Mouse (Mus musculus) hematopoietic stem cell, adult 5-6 weeks (primary cell): ENCODE measurements around the gene Kitl. TPM values are rescaled to one million over a fixed set of nuclear protein-coding genes. Genes with fewer than 3 reads are reported as not detected.

Source experiments
- ATAC-seq, 2 experiments: fragments of 125-278 bp in 1 of 2; replicated peaks in 1 of 2; 2 replicates each; pipeline ENCODE4 v1.8.0; 2016 to 2017; ENCODE audit warnings: inconsistent platforms in 2 of 2, mild to moderate bottlenecking in 2 of 2, moderate number of reproducible peaks in 2 of 2, low read depth in 1 of 2, moderate TSS enrichment in 1 of 2; ENCODE audit not compliant: low FRiP score in 2 of 2, poor library complexity in 2 of 2, severe bottlenecking in 2 of 2, insufficient read depth in 1 of 2, low TSS enrichment in 1 of 2
- total RNA-seq: library from RNA; stranded (forward); fragments of 172-1452, 232-1000 nt; gene quantifications from 2 replicates; pipeline ENCODE4 v1.2.3, GENCODE M21; 2017

The Kitl gene
- total RNA-seq = 0.30 TPM in 1 of 2 replicates, not detected in the other

DNA sequence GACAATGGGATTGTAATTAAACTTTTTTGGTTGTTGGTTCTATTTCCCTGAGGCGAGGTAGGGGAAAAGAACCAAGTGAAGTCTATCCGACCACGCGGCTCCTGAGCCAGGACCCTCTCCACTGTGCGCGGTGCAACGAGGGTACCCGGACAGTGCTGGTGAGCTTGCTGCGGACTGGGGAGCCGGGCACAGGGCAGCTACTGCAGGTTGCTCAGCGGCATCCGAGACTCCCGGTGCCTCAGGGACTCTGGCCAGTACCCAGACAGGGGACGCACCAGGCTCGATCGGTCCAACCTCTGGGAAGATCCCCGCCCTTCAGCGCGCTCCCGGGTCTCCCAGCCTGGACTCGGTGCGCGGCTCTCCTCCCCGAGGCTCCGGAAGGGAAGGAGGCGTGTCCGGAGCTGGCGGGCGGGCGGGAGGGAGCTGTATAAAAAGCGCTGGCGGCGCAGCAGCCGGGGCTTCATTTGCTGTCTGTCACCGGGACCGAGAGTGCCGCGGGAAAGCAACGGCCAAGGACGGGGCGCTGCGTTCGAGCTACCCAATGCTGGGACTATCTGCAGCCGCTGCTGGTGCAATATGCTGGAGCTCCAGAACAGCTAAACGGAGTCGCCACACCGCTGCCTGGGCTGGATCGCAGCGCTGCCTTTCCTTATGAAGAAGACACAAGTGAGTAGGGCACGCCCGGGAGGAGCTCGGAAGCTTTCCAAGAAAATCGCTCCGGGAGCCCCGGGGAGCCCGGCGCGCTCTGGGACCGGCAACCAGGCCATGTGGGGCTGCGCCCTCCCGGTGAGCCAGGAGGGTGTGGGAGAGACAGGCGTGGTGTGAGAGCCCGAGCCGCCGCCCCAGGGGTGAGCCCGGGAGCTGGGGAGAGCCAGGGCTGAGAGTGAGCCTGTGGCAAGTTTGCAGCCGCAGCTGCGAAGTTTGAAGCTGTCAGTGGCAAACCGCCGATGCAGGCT is at the start of gene Kitl:
Gene Kitl, plus strand, starts transcription at position 261 of the 956 bp plus-strand sequence.
- ATAC-seq = peak; percentile 70 to 75

DNA sequence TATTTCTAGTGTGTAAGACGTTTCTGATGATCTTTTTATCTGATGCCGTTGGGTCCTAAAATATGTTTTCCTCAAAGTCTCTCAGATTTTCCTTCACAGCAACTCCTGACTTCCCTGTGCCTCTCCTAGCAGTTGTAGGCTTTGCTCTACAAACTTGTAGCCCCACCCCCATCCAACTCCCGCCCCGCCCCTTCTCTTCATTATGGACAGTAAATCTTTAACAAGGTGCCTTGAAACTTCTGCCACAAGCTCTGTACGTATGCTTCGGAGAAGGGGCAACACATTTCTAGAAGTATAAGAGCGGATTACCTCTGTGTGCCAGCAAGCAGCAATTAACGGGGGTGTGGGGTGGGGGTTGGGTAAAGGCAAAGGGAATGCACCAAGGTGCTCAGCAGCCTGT is 42.6 kb upstream of the Kitl start:
- no peak for ATAC-seq

DNA sequence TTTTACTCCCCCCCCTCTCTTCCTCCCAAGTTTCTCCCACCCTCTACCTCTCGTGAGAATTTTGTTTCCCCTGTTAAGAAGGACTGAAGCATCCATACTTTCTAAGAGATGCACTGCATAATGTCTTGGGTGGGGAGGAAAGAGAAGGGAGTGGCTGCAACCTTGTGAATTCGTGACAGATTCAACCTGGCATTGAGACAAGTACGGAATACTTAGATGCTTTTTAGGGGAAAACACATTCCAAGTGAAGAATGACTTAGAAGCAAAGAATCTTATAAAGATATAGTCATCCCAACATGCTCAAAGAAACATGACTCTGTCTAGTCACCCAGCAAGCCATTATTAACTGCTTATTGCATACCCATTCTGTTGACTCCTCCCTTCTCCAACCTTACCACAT is 35.3 kb upstream of the Kitl start:
- no peak for ATAC-seq

DNA sequence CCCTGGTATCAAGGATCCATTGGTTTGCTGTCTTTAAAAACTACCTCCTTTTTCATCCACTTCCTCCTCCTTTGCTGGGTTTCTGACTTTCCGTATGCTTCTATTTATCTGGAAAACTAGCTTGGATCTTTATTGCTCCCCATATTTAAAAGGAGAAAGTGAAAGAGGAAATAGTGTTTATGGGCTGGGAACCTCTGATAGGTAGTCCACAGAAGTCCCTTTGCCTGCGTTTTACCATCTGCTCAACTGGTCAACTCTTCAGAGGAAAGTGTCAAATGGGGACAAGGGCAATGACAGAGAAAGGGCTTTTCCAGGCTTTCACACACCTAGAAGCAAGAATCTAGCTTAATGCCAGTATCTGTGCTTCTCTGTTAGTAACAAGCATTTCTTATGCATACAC is 34.5 kb upstream of the Kitl start:
- ATAC-seq = peak in 1 of 2 experiments; percentile 17; a peak in 1 of 4 replicates

DNA sequence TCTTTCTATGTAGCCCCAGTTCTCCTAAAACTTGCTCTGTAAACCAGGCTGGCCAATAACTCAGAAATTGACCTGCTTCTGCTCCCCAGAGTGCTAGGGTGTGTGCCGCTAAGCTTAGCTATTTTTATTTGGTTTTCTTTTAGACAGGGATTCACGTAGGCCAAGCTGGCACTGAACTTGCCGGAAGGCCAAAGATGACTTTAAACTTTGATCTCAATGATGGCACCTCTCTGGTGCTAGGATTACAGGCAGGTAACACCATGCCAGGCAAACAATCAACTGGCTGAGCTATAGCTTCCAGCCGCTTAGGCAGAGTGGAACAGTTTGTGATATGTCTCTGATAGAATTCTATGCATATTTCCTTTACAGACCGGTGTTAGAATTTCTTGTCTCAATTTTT is 33.5 kb upstream of the Kitl start:
- no peak for ATAC-seq

DNA sequence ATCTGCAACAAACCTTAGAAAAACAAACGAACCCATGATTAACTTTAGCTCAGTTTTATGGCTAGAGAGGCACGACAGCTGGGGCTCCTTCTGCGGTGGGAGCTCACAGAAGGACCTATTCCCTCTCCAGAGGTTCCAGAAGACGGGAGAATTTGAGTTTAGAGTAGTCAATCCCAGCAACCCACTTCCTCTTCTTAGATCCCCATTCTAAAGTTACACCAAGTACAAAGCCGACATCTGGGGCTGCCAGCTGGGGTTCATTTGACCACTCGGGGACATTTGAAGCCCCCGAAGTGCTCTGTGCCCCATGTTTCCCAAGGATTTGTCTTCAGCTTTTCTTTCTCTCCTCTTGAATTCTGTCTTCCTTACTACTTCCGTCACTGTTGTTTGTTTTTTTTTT is 28.7 kb upstream of the Kitl start:
- peak; percentile 58 to 70; a peak in 3 of 4 replicates for ATAC-seq

DNA sequence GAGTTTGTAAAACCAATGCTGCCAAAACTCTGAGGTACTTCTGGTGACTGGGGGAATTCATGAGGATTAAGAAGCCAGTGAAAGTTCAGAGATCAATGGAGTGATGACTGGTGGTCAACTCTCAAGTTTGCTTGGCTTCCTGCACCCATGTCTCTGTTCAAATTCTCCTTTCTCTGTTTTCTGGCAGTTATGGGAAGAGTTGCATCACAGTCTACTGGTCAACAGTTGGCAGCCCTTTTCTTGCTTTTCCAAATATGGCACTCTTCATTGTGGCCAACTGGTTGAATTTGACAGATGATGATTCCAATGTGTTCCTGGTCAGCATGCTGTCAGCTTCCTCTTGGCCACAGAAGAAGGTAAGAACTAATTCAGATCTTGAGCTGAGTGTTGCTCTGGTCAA is 25.7 kb upstream of the Kitl start:
- ATAC-seq = no peak

DNA sequence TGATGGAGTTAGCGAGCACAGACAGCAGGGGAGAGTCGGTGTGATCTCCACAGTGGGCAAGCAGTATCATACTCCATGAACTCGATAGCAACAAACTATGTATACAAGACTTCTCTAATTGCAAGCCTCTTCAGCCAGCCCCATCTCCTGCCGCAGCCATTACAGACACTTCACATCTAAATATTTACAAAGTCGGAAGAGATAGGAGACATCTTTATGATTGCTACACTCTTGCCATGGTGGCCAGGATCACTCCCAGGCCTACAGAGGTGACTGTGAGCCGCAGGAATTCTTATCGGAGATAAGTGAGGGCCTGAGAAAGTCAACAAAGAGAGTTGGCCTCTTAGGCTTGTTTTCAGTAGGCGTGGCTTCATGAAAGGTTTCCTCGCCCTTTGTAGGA is 23.3 kb upstream of the Kitl start:
- no peak for ATAC-seq

DNA sequence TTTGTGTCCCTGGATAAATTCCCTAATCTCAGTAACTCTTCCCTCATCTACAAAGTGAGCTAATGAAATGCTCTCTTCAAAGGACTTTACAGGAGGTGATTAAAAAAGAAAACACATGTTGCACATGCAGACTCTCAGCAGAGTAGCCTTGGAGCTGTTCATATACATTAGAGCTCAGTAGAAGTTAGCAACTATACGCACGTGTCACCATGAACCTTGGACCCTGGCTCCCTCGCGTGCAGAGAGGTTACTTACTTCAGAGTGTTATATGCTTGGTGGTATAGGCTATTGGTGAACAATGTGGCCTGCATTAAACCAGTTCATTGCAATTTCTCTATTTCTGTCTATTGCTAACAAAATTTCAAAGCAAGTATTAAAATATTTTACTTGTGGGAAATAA is 14.0 kb upstream of the Kitl start:
- no peak for ATAC-seq

DNA sequence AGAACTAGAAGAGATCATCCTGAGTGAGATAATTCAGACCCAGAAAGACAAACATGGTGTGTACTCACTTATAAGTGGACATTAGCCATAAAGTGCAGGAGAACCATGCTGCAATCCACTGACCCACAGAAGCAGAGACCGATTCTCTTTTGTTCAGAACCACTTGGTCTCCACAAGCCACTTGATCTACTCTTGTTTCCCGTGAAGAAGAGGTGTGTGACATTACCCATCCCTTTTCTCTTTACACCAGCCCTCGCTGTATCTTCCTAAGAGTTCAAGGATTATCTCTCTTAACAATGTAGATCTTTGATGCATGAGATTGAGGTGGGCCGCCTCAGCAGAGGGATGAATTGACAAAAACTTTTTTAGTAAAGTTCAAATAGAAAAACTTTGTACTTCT is 11.6 kb upstream of the Kitl start:
- no peak for ATAC-seq

DNA sequence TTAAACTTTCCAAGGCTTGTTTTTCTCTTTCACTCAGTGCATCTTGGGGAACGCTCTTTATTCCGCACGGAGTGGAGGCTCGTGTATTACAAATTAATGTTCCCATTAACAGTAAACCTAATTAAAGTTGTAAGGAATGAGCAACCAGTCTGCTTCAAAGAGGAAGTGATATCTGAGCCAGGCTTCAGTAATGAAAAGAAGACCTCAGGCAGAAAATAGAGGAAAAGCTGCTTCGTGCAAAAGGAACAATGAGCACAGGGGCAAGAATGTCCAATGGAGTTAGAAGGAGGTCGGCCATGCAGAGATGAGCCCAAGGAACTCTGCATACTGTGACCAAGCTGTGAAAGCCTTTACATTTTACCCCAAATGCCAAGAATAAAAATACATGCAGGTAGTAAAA is 5.7 kb upstream of the Kitl start:
- ATAC-seq = no peak

DNA sequence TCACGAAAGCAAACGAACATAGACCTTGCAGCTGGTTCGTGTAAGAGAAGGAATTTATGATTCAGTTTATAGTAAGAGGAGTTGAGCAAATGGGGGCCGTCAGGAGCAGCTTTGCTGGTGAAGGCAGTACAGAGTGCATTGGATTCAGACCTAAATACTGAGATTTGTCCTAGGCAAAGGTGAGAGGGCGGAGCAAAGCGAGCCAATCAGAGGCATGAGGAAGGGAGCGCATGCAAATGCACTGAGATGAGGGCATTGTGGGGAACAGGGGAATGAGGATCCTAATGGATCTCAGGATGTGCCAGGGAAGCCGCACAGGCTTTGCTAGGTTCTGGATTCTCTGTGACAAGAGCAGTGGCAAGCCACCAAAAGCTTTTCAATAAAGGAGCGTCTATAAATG is 5.1 kb upstream of the Kitl start:
- ATAC-seq = no peak

DNA sequence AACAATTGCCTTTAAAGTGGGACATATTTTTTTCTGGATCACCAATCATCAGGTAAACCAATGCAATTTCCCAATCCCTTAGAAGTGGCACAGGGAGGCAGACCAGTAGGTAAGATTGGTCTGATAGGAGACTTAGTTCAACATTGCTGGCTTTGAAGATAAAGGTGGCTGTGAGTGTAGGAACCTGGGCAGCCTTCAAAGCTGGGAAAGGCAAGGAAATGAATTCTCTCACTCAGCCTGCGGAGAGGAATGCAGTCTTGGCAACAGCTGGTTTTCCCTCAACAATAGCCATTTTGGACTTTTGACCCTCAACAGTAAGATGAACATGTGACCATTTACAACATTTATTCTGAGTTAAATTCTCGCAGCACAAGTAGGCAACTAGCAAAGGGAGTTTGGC is 1.3 kb upstream of the Kitl start:
- no peak for ATAC-seq

DNA sequence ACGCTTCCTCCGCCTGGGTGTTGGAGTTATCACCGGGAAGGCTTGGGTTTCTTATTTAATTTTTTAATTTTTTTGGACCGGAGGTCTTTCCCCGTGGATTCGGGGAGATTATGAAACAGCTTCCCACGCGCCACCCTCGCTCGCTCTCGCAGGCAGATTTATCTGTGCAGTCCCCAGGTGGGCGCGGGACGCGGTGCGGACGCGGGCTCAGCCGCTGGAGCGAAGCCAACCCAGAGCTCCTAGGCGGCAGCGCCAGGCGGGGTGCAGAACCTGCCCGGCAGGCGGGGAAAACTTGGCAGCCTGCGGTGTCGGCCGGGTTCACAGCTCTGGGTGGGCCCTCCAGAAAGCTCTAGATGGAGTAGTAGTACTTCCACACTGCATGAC is 888 bp downstream of the Kitl start:
- ATAC-seq = peak; percentile 26 to 53; a peak in 2 of 4 replicates

DNA sequence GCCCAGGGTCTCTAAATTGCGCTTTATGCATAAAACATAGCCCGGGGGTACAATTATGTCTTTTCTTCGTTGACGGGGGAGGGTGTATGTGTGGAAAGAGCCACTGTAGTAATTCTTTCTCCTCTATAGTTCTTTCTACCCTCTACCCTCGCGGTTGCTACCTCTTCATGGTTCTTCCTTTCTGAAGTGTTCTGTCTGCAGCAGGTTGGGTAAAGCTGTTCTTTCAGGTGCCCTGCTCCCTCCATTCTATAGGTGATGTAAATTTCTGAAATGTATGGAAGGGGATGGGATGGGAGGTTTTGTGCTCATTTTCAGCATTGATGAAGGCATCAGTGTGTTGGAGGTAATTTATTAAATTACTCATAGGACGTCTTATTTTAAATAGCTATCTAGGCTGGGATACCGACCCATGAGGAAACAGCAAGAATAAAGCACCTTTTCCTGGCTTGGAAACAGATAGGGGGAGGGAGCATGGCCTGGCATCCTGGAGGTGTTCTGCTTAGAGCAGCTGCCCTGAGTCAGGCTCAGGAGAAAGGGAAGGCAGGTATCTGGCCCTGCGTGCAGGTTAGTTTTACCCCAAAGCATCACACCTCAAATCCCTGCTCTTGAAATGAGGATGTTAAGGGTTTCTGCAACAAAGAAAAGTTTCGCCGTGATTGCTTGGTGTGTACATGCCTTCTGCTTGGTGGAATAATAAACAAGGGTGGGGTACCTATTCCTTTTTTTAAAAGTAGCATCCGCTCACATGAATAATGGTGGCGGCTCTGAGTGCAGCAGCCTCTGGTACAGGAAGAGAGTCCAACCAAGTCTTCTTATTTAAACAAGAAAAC is 1.7 kb downstream of the Kitl start:
- ATAC-seq = no peak

DNA sequence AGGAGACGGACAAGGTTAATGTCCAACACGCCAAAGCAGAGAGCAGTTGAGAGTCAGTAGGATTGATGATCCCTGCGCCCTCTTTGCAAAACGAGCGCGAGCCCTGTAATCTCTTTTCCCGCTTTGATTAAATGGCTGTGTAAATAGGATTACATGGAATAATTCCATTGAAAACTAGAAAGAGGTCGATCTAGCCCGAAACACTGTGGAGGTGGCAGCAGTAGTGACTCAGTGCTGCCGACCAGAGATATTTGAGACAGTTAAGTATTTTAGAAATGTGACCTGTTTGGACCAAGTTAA is 2.3 kb downstream of the Kitl start:
- ATAC-seq = no peak

DNA sequence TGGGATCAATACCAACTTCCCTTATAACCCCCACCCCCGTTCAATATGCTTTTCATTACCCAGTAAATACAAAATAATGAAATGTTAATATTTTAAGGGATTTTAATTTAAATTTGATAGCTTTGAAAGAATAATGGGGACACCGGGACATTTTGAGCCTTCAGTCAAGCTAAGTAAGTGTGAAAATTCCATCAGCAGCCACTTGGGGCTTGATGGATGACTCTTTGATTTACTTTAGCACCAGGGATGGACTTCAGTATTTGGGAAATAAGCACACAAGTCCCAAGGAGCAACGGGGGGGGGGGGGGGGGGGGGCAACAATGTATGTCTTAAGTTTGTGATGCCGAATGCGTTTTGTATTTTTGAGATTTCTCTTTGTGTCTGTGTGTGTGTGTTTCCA is 3.1 kb downstream of the Kitl start:
- ATAC-seq = no peak
